Mouse (Mus musculus) frontal cortex, postnatal 25 days (tissue): ENCODE measurements at regions not wholly inside any gene's neighbourhood (a gene's known extent, or its start where the extent isn't known, plus 50 kb on each side); places are given as distances from the start of the nearest gene placed in this dataset.

Source experiments
- DNase-seq, 2 experiments: peaks; one replicate each; pipeline ENCODE4 v3.0.0; 2022; ENCODE audit warnings: low spot score in 2 of 2

DNA sequence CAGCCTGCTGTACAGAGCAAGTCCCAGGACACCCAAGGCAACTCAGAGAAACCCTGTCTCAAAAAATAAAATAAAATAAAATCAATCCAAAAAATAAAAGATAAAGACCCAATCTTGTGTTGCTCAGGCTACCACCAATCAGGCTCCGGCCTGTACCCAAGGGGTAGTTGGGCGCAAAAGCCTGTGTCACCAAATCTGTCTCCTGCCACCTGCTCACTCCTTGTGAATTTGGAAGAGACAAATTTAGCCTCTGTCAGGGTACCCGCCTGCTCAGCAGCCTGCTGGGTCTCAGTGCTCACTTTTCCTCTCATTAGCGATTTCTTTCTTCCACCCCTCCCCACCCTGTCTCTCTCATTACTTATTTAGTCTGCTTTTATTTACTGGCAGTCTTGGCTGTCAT, 54.6 kb downstream of the Sox4 start:
- DNase-seq = no peak

DNA sequence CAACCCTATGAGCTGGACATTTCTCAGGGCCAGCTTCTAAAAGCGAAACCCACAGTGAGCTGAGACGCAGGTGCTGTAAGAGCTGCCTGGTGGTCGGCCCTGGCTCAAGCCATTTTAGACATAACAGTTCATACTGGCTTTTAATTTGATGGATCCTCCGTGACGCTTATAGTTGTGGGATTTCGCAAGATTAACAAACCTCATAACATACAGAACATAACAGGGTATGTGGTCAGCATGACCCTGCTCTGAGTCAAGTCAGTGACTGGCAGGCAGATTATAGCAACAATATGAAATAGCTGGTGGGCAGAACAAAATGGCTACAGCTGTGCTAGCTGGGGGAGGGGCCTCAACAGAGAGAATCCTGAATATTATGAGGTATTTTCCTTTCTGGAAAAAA, 60.6 kb downstream of the Sox4 start:
- DNase-seq = no peak

DNA sequence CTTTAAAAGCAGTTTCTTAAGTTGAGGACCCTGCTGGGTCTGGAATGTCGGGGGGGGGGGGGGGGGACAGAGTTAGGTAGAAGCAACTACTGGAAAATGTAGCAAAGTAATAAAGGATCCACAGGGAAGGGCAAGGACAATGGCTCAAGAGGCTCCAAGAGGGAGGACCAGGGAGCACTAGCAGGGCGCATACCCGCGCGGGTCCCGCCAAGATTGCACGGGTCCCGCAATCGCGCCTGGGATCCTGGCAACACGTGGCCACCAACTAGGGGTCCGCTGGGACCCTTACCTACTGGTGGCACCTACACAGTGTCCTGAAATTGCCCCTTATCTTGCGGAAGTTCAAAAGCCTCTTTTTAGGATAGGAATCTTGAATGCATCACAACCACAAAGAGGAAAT, 66.4 kb downstream of the Sox4 start:
- DNase-seq = no peak

DNA sequence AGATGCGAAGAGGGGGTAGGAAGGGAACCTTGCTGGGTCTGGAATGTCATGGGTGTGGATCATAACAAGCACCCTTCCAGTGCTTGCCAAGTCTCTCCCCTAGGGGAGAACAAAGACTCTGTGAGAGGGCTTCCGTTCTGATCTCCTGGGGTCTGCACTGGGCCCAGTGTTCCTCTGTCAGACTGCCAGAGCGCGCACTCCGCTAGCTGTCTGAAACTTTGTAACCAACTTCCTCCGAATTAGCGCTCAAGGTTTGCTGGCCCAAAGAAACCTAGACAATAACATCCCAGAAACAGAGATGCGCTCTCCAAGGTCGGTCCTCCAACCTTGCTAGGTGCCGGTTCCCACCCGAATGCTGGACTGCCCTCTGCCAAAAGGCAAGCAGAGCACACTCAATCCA, 66.8 kb downstream of the Sox4 start:
- DNase-seq = no peak

DNA sequence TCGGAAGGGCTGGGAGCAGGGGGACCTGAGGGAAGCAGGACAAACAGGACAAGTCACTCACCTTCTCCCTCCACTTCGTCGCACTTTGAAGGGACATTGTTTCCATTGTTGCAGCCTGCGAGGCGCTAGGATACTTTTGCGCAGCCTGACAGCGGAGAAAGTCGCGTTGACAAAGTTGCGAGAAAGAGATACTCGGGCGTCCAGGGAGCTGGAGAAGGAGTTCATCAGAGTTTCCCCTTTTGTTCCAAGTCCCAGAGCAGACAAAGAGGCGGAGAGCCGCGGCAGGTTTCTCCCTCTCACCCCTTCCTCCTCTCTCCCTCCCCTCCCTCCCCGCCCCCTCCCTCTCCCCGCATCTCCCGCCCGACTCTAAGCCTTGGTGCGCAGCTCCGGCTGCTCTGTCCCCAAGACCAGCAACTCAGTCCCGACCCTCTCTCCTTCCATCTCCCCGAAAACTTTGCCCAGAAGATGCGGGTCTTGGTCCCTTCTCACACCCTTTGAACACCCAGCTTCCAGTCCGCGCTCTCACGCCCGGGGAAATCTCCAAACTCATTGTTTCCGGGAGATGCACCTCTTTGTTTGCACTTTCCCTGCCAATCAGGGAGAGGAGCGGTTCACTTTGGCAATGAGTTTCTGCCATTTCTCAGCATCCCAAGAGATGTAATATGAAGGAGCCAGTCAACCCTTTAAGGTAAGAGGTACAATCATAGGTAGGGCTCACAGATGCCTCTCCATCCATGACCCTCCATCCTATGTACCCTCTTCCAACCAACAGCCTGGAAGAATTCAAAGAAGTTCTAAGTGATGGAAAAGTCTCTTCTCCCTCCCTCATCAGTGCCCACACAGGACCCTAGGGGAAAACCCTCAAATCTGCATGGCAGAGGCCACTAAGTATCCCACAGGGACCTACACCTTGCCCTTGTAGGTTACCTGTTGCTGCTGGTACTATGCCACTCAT, 68.2 kb downstream of the Sox4 start:
- no peak for DNase-seq

DNA sequence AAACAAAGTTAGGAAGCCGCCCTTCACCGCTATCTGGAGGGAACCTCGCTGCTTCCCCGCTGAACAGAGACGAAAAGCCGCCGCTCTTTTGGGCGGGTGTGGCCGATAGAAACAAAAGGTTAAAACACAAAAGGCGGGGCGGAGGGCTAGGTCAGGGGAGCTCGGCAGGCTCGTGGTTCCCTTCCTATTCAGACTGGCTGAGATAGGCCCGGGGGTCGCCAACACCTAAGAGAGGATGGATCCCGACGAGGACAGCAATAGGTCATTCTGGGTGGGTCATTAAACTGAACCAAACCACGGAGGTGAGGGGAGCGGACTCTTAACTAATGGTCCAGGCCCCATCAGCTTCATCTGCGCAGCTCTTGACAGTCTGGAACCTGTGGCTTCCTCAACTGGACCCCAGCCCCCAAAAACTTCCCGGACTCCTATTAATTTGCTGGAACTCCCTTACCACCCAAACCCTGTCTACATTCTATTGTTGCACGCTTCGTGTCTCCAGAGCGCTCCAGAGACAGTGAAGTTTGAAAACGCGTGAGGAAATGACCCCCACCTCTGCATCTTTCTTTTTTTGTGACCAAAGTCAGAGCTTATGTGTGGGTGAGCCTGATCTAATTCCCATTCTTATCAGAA, 69.2 kb downstream of the Sox4 start:
- no peak for DNase-seq

DNA sequence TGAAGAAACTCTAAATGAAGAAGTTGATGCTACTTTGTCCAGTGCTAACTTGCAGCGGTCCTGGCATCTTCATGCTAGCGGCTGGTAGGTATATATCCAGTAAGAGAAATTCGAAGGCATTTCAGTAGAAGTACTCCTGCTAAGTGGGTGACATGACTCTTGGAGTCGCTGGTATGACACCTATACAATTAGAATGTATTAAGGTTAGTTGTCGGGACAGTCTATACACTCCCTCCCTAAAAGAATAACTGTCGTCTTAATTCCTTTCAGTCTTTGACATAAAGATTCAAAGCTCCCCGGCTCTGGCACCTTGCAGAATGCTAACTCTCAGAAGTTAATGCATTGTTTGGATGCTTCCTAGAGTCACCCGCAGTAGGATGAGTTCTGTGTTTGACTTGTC, 70.1 kb downstream of the Sox4 start:
- DNase-seq = no peak

DNA sequence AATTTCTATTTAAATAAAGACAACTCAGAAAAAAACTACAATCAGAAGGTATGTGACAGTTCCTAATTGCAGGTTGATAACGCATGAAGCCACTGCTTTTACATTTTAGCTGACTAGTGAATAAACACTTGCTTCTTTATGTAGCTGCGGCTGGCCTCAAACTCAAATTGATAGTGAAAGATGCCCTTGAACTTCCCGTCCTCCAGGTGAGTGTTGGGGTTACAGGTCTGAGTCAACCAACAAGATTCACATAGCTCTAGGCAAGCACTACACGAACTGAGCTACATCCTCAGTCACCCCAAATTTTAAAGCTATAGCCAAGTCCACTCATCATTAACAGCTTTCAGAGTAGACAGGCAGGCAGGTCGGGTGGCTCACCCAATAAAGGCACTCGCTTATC, 72.6 kb downstream of the Sox4 start:
- DNase-seq = no peak

DNA sequence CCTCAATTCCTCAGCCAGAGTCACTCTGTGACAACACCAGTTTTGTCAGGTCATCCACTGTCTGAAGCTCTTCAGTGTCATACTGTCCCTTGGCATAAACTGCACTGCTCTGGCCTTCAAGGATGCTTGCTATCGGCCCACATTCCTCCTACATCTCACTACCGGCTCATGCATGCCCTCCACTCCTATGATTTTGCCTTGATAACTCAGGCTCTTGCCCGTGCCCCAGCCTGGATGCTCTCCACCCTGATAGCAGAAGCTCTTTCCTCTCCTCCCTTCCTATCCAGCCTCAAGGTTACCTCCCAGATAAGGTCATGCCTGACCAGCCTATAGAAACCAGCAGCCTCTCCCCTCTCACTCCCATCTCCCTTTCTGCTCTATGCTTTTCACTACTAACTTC, 74.8 kb downstream of the Sox4 start:
- DNase-seq = no peak

DNA sequence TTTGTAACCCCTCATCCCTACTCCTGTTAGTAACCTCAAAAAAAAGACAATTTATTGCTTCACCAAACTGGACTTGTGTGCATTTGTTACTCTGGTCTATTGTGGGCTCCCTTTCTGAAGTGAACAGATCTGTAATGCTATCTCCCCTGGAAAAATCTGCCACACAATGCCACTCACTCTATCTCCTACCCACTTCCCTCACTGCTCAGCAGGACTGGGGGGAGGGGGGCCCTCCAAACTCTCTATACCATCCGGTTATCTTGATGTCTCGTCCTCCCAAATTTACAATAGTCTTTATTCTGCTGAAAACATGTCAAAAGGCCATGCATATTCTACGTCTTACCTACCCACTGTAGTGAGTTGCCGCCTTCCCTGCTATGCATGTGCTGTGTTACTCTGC, 76.7 kb downstream of the Sox4 start:
- no peak for DNase-seq

DNA sequence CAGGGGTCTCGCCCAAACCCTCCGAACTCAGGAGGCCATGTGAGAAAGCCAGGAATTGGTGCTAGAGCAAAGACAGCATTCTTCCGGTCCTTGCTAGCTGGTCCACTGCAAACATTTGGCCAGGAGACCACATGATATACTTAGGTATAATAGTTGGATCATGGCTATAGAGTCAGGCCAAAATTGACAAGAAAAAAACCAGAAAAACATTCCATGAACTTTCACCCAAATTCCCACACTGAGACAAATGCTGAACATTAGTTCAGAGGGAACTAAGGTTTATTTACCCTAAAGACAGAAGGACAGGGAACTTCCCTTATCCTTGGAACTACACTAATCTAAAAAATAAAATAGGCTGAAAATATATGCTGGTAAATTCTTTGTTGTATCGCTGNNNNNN, 82.8 kb downstream of the Sox4 start:
- DNase-seq = no peak

DNA sequence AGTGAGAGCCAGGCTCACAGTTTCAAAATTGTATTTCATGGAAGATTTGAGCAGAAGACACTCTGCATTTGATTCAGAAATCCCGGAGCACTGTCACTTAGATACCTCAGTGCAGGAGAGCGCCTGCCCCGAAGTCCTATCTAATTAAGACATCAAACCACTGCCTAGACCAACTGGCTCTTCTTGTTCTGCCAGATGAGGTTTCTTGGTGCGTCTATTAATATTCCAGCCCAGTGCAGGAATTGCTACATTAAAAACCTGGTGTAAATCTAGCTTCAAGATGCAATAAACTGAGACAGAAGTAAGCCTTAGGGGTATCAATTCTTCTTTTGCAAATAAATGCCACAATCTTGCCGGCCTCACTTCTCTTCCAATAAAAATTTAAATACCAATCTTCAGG, 86.3 kb downstream of the Sox4 start:
- no peak for DNase-seq

DNA sequence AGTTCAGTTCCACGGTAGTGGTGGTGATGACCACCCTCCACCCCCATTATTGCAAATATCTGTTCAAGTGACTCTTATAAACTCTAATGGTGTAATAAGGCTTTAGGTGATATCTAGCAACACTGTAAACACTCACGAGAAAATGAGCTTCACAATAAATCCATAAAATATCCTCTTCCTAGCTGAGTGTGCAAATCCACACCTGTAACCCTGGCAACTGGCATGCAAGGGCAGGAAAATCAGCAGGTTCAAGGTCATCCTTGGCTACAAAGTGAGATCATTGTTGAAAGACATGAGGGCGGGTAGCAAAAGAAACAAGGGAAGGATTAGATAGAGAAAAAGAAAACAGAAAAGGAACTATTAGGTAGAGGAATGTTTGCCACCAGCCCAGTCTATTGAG, 86.8 kb downstream of the Sox4 start:
- no peak for DNase-seq

DNA sequence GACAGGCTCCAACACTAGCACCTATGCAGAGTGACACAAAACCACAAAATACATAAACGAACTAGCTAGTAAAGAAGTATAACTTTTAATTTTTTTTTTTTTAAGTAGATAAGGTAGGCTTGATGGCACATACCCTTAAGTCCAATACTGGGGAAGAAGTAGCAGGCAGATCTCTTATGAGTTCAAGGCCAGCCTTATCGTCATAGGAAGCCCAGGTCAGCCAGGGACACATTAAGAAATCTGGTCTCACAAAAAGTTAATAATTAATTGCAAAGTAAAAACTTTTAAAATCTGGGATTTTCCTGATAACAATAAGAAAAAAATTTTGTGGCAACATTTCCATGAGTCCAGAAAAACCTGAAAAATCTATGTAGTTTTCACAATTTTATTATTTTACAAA, 92.9 kb downstream of the Sox4 start:
- DNase-seq = no peak

DNA sequence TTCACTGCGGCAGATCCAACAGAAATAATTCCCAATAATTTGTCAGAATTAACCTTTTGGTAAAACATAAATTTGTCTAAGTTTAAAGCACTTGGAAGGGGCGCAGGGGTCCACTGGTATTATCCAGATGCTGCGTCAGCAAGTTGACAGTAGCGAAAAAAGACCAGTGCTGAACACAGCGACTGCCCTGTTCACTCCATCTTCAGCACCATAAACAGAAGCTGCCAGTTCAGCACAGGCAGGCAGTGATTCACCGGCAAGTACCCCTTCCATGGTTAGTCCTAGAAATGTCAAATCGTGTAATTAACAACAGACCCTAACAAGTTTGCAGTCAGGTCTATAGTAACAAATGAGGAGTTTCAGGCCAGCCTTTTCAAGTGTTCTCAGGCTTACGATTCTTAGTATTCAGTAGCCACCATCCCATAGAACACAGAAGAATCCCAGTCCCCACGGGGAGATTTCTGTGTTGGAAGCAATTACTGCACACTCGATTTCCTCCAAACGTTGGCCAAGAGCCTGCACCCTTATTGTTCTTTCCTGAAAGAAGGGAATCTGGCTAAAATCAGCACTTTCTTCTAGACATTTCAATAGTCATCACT, 93.6 kb downstream of the Sox4 start:
- no peak for DNase-seq

DNA sequence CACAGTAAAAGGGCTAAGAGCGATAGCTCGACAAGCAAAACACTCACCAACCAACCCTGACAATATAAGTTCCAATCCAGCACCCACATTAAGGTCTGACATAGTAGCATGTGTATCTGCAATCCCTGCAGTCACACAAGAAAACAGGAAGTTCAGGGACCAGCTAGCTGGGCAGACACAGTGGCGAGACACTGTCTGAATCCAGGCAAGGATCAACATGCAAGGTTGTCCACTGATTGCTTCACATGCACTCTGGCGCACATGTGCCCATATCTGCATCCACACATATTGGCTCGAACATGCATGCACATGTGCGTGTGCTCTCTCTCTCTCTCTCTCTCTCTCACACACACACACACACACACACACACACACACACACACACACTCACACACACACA, 95.5 kb downstream of the Sox4 start:
- no peak for DNase-seq

DNA sequence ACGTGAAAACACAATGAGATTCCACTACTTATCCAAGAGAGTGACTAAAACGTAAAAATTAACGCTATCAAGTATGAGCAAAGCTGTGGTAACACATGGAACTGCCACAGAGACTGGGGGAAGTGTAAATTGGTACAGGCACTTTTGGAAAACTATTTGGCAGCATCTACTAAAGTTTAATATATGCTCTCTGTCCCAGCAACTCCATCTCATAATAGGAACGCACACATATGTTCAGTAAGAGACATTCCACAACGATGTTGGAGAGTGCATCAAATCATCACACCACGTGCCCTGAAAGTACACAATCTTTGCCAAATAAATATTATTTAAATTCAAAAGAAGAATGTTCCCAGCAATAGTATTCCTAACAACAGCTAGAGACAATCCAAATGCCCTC, 96.3 kb downstream of the Sox4 start:
- no peak for DNase-seq

DNA sequence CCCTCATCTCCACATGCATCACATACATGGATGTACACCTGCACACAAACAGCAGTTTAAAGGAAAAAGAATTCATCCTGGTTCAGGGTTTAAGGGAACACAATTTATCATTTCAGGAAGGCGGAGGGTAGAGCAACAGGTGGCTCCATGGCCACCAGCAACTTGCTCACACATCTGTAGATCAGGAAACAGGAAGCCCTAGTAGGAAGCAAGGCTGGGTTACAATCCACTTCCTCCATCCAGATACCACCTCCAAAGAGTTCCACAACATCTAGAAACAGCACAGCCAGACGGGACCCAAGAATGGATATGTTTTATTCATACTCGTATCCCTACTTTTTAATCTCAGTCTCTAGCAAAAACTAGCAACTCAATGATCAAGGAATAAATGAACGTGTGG, 97.0 kb downstream of the Sox4 start:
- no peak for DNase-seq

DNA sequence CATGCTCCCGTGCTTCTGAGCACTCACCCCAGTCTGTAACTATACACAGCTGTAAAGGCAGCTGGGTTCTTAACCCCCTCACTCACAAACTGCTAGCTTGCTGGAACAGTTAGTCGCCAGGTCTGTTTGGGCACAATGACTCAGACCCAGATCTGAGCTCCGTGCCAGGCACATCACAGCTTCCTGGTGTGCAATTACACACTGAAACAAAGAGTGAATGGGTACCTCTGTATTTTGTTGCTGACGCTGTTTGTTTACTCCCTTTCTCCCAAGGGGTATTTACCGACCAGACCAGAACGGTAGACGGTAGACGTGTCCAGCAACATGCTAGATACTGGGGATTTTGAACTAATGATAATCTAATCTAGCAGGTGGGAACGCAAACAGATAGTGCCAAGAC, 99.3 kb downstream of the Sox4 start:
- no peak for DNase-seq

DNA sequence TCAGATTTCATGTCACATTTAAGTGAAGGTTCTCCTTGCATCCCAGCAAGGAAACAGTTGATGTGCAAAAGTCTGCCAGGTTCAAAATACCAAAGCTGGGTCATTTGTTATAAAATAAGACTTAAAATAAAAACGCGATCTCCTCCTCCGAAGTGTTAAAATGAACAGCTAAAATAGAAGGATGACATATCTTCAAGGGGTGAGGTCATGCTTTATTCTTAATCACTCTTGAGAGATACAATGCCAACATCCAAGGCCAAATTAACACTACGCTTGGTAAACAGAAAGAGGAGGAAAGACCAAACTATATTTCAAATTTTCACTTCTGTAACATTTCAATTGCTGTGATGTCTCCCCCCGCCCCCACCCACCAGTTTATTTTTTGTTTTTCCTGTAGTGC, 105.2 kb downstream of the Sox4 start:
- DNase-seq = no peak

DNA sequence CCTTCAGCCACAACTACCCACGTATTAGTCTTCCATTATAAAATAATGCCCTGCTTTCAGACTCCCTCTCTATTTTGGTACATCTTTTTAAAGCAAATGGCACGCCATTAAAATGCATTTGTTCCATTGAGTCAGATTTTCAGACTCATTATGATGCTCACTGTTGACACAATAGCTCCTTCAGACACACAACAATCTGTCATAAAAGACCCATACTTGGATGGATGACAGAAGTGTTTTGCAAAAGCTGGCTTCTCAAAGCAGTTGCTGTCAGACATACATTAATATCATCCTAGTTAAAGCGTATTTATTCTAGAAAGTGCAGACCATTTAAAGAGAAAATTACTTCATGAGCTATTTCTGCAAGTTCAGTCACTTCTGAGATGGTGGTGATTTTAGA, 106.0 kb downstream of the Sox4 start:
- no peak for DNase-seq

DNA sequence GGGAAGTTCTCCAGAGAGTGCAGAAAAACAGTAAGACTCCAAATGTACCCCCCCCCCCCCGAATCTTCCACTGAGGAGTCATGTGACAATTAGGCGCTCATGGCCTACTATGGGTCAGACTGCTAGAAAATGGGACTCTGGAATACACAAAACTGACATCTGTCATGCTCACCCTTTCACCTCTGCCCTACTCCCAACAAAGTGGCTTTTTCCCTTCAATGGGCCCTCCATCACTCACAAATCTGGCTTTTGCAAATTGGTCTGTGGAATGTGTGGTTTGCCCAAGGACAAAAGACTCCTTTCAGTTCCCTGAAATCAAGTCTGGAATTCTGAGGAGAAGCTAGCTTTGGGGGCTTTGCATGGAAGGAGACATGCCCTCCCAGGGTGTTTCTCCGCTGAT, 109.0 kb downstream of the Sox4 start:
- no peak for DNase-seq

DNA sequence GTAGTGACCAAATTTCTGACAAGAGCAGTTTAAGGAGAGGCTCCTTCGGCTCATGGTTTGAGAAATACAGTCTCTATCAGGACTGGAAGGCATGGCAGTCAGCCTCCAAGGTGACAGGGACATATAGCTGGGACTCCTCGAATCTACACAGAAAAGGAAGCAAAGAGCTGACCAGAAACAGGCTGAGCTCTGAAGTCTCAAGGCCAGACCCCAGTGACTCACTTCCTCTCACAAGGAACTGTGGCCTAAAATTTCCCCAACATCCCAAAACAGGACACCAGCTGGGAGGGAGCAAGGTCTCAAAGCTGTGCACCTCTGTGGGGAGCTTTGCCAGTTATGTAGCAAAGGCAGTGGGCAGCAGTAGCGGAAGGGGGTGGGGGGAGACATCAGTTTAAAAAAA, 110.7 kb downstream of the Sox4 start:
- no peak for DNase-seq
